Mouse (Mus musculus) lung, embryonic 16.5 days (tissue): Measurements from ENCODE around the gene Gpc6. TPM values are rescaled to one million over a fixed set of nuclear protein-coding genes. Genes with fewer than 3 reads are reported as not detected.

ENCODE experiments used
- ATAC-seq: fragments of 200-750 bp; cut with Nextera tagmentation; 2 replicates; pipeline ENCODE4 v1.8.0; 2017; ENCODE audit warnings: low read depth, mild to moderate bottlenecking, moderate library complexity
- H3K27ac ChIP-seq: fragments of 300-500 bp; sonication (generic); 2 replicates; pipeline ENCODE4 v1.5.1; 2014; ENCODE audit warnings: mild to moderate bottlenecking, control low read depth, low read length
- H3K27me3 ChIP-seq: fragments of 300-500 bp; sonication (generic); 2 replicates; pipeline ENCODE4 v1.6.1; 2014; ENCODE audit warnings: low read depth, low read length, mixed read lengths; ENCODE audit not compliant: control insufficient read depth, insufficient read depth
- H3K36me3 ChIP-seq: fragments of 300-500 bp; sonication (generic); 2 replicates; pipeline ENCODE4 v1.6.1; 2014; ENCODE audit warnings: low read length; ENCODE audit not compliant: control insufficient read depth, insufficient read depth
- H3K4me1 ChIP-seq: fragments of 300-500 bp; sonication (generic); replicated peaks from 2 replicates; pipeline ENCODE4 v1.6.1; 2014; ENCODE audit warnings: low read length, mixed read lengths; ENCODE audit not compliant: control insufficient read depth, insufficient read depth
- H3K4me2 ChIP-seq: fragments of 300-500 bp; sonication (generic); 2 replicates; pipeline ENCODE4 v1.6.1; 2014; ENCODE audit warnings: low read depth, low read length, control low read depth
- H3K4me3 ChIP-seq: fragments of 300-500 bp; sonication (generic); 2 replicates; pipeline ENCODE4 v1.5.1; 2014; ENCODE audit warnings: mild to moderate bottlenecking, low read length, control low read depth
- H3K9ac ChIP-seq: fragments of 300-500 bp; sonication (generic); 2 replicates; pipeline ENCODE4 v1.6.1; 2014; ENCODE audit warnings: low read length, control low read depth
- H3K9me3 ChIP-seq: fragments of 300-500 bp; sonication (generic); 2 replicates; pipeline ENCODE4 v1.6.1; 2016; ENCODE audit warnings: low read length; ENCODE audit not compliant: control insufficient read depth
- WGBS: fragments of 180-500 bp; shearing (Covaris S2); extraction: QIAGEN DNeasy Blood & Tissue Kit; methylation state at CpG from one replicate; pipeline ENCODE4 v1.1.7; 2014; 5-methylcytosine and 5-hydroxymethylcytosine counted together
- polyA plus RNA-seq: library from polyadenylated mRNA; unstranded; fragments of >200 nt; fragmentation: Nextera tagmentation; extraction: Ambion mirVana; gene quantifications from 2 replicates; pipeline ENCODE4 v1.2.1, GENCODE M21; 2015

The Gpc6 gene
- polyA plus RNA-seq, 1 experiment from 2014 or later = 26.1 TPM

- Histone ChIP-seq H3K27ac (no peak overlapping the region), H3K36me3 (no peaks in the 10 kb centered on the region), H3K9ac (no peak overlapping the region), H3K27me3 (no peaks in the 10 kb centered on the region), H3K9me3 (no peaks in the 10 kb centered on the region), H3K4me3 (no peak overlapping the region), H3K4me1 (peaks cover 2% of the 10 kb centered on the region; the same call in 1 of the 2 replicates), H3K4me2 (no peak overlapping the region)
- 70% methylated on average over 15 of the region's 15 CpGs for WGBS
- no peak for ATAC-seq
These were observed 885.5 kb downstream of the Gpc6 start for GRCm38 (mm10) chr14:117810321-117811270.

- Histone ChIP-seq H3K27me3 (no peaks in the 10 kb centered on the region), H3K36me3 (no peaks in the 10 kb centered on the region), H3K9ac (no peak overlapping the region), H3K4me3 (no peak overlapping the region), H3K9me3 (no peaks in the 10 kb centered on the region), H3K4me2 (no peak overlapping the region), H3K27ac (peak overlapping the region; percentile 41), H3K4me1 (peaks cover 2% of the 10 kb centered on the region; the same call in 1 of the 2 replicates)
- WGBS = 45% methylated on average over 3 of the region's 3 CpGs
- peak; percentile 77 for ATAC-seq
These were observed 888.4 kb downstream of the Gpc6 start for GRCm38 (mm10) chr14:117813473-117813872.

GRCm38 (mm10) chr14:117816008-117816407 is 890.9 kb downstream of the Gpc6 start:
- Histone ChIP-seq H3K9ac (no peak overlapping the region), H3K27ac (no peak overlapping the region), H3K4me3 (no peak overlapping the region), H3K4me1 (peaks cover 2% of the 10 kb centered on the region; the same call in 1 of the 2 replicates), H3K36me3 (no peaks in the 10 kb centered on the region), H3K9me3 (no peaks in the 10 kb centered on the region), H3K4me2 (no peak overlapping the region), H3K27me3 (no peaks in the 10 kb centered on the region)
- ATAC-seq = no peak
- 89% methylated on average over 9 of the region's 9 CpGs for WGBS

GRCm38 (mm10) chr14:117816706-117817105 is 891.6 kb downstream of the Gpc6 start:
- WGBS = 71% methylated on average over 3 of the region's 3 CpGs
- Histone ChIP-seq H3K36me3 (no peaks in the 10 kb centered on the region), H3K4me1 (peaks cover 2% of the 10 kb centered on the region; the same call in 1 of the 2 replicates), H3K4me3 (no peak overlapping the region), H3K9me3 (no peaks in the 10 kb centered on the region), H3K27ac (no peak overlapping the region), H3K9ac (no peak overlapping the region), H3K27me3 (no peaks in the 10 kb centered on the region), H3K4me2 (no peak overlapping the region)
- no peak for ATAC-seq

DNA sequence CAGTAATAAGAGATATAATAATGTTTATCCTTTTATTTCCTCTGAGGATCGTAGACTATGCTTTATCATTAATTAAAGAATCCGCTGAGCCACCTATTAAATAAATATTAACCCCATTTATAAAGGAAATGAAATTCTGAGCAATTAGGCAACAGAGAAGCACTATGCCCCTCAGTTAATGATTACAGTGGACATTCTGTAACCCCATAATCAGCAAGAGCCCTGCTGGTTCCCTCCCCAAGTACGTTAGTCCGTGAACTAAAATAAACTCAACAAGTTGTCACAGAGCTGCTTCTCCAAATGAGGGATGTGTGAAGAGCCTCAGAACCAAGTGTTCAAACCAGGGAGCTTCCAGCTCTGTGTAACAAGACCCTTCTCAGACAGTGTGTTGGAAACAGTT is 892.1 kb downstream of the Gpc6 start:
- peaks cover 2% of the 10 kb centered on the region; the same call in 1 of the 2 replicates for H3K4me1 ChIP-seq
- ATAC-seq = no peak
- H3K36me3 ChIP-seq = no peaks in the 10 kb centered on the region
- H3K27ac ChIP-seq = no peak overlapping the region
- H3K9ac ChIP-seq = no peak overlapping the region
- no peak overlapping the region for H3K4me2 ChIP-seq
- no peak overlapping the region for H3K4me3 ChIP-seq
- H3K9me3 ChIP-seq = no peaks in the 10 kb centered on the region
- 40% methylated on average over 4 of the region's 4 CpGs for WGBS
- H3K27me3 ChIP-seq = no peaks in the 10 kb centered on the region

DNA sequence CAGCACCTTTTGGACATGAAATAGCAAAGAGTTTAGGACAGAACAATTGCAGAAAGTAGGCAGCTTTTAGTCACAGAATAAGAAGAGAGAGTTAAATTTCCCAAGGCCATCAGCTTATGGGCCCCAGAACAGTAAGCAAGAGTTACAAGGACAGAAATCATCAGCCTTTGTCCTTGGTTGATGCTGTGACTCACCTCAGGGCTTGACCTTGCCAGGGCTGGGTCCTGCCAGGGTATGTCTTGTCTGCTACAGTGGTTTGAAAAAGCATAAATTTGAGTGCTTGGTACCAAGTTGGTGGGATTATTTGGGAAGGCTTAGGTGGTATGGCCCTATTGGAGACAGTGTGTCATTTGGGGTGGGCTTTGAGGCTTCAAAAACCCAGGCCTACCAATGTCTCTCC is 899.4 kb downstream of the Gpc6 start:
- ATAC-seq = no peak
- H3K4me3 ChIP-seq = no peak overlapping the region
- no peak overlapping the region for H3K4me2 ChIP-seq
- H3K4me1 ChIP-seq = no peaks in the 10 kb centered on the region; the same call in 1 of the 2 replicates
- no peaks in the 10 kb centered on the region for H3K27me3 ChIP-seq
- no peak overlapping the region for H3K27ac ChIP-seq
- no peak overlapping the region for H3K9ac ChIP-seq
- H3K9me3 ChIP-seq = no peaks in the 10 kb centered on the region
- no peaks in the 10 kb centered on the region for H3K36me3 ChIP-seq

GRCm38 (mm10) chr14:117826294-117827046 is 901.4 kb downstream of the Gpc6 start:
- no peak overlapping the region for H3K9ac ChIP-seq
- ATAC-seq = no peak
- H3K4me2 ChIP-seq = no peak overlapping the region
- H3K27me3 ChIP-seq = no peaks in the 10 kb centered on the region
- H3K4me1 ChIP-seq = no peaks in the 10 kb centered on the region
- H3K27ac ChIP-seq = no peak overlapping the region
- no peaks in the 10 kb centered on the region for H3K36me3 ChIP-seq
- H3K4me3 ChIP-seq = no peak overlapping the region
- 49% methylated on average over 8 of the region's 8 CpGs for WGBS
- H3K9me3 ChIP-seq = no peaks in the 10 kb centered on the region

GRCm38 (mm10) chr14:117831267-117831666 is 906.2 kb downstream of the Gpc6 start:
- H3K9ac ChIP-seq = no peak overlapping the region
- no peaks in the 10 kb centered on the region for H3K4me1 ChIP-seq
- no peak overlapping the region for H3K4me2 ChIP-seq
- H3K36me3 ChIP-seq = no peaks in the 10 kb centered on the region
- no peaks in the 10 kb centered on the region for H3K9me3 ChIP-seq
- H3K27me3 ChIP-seq = no peaks in the 10 kb centered on the region
- H3K4me3 ChIP-seq = no peak overlapping the region
- H3K27ac ChIP-seq = no peak overlapping the region
- no peak for ATAC-seq
- WGBS = 75% methylated on average over 8 of the region's 8 CpGs

DNA sequence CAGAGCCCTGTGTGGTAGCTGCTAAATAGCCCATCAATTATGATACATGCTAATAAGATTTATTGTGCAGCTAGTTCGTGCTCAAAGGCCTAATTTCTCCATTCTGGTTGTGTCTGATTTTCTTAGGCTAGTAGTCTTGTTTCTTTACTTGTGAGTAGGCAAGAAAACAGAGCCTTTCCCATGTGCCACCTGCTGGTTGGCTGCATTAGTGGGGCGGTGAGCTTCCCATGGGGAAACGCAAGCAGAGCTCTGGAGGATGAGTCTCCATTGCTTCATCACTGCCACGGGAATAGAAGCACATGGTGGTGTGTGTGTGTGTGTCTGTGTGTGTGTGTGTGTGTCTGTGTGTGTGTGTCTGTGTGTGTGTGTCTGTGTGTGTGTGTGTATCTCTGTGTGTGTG is 906.6 kb downstream of the Gpc6 start:
- no peak overlapping the region for H3K27ac ChIP-seq
- H3K9me3 ChIP-seq = no peaks in the 10 kb centered on the region
- H3K27me3 ChIP-seq = no peaks in the 10 kb centered on the region
- ATAC-seq = no peak
- H3K4me2 ChIP-seq = no peak overlapping the region
- no peak overlapping the region for H3K9ac ChIP-seq
- H3K4me1 ChIP-seq = no peaks in the 10 kb centered on the region
- no peak overlapping the region for H3K4me3 ChIP-seq
- 64% methylated on average over 4 of the region's 4 CpGs for WGBS
- H3K36me3 ChIP-seq = no peaks in the 10 kb centered on the region
